Comparison of ENCODE assay signal across 8 mouse cellular contexts in genomic region chr2:125660537-125661130, GRCm38 (mm10). TPM values are rescaled to one million over a fixed set of nuclear protein-coding genes. Genes with fewer than 3 reads are reported as not detected.
DNase-seq lines count a peak whose midpoint lies in the region; ATAC-seq and TF ChIP-seq lines count a peak whose summit lies in the region.

No protein-coding gene starts in this region.

- peak; percentile 23 to 24 for DNase-seq in cerebellum, adult 18-20 months
- no peak for DNase-seq in cerebellum, postnatal 36 days
- peak; percentile 39 for DNase-seq in thymus, adult 2 months
- DNase-seq in thymus, adult 18-20 months: no peak
- DNase-seq in midbrain, postnatal 0 days (ENCODE audit: low spot score): no peak
- DNase-seq in spleen, postnatal 14 days (ENCODE audit: low spot score in 2 of 2): no peak
- no peak for DNase-seq in layer of hippocampus, postnatal 14 days (ENCODE audit: low spot score in 2 of 2)

- H3K9ac ChIP-seq in intestine, embryonic 15.5 days: peak overlapping the region; percentile 31
- H3K9ac ChIP-seq in midbrain, postnatal 0 days (replicated peaks; ENCODE audit: low read length, poor library complexity, severe bottlenecking): peak overlapping the region; percentile 42; the same call in 1 of the 2 replicates

- no peaks in the 10 kb centered on the region for H3K36me3 ChIP-seq in thymus, adult 2 months (ENCODE audit: control insufficient read depth, insufficient read depth, low read length)
- H3K36me3 ChIP-seq in intestine, embryonic 15.5 days: no peaks in the 10 kb centered on the region
- no peaks in the 10 kb centered on the region for H3K36me3 ChIP-seq in midbrain, postnatal 0 days (ENCODE audit: insufficient read depth, low read length)

- TF ChIP-seq POLR2A in thymus, adult 2 months (IDR thresholded peaks at IDR 0.05; ENCODE audit: control insufficient read depth, extremely low read depth, insufficient read depth, low read length, poor library complexity): no peak

- H3K9me3 ChIP-seq in intestine, embryonic 15.5 days: no peaks in the 10 kb centered on the region
- no peaks in the 10 kb centered on the region for H3K9me3 ChIP-seq in midbrain, postnatal 0 days (ENCODE audit: low read length)

- H3K4me3 ChIP-seq in thymus, adult 2 months (ENCODE audit: control insufficient read depth, insufficient read depth, low read length): 0 out of 2 replicates have a peak overlapping the region, but pooled peaks have one; percentile 3
- peak overlapping the region; percentile 20 for H3K4me3 ChIP-seq in intestine, embryonic 15.5 days (replicated peaks)
- peak overlapping the region; percentile 12; the same call in 1 of the 2 replicates for H3K4me3 ChIP-seq in midbrain, postnatal 0 days (ENCODE audit: low read depth, low read length)

- H3K27ac ChIP-seq in thymus, adult 2 months (ENCODE audit: control insufficient read depth, insufficient read depth, low read length): no peak overlapping the region
- no peak overlapping the region for H3K27ac ChIP-seq in intestine, embryonic 15.5 days
- H3K27ac ChIP-seq in midbrain, postnatal 0 days (ENCODE audit: low read depth, low read length): no peak overlapping the region

- peak; percentile 79 for ATAC-seq in intestine, embryonic 15.5 days
- ATAC-seq in midbrain, postnatal 0 days (ENCODE audit: low FRiP score): peak; percentile 53; the same call in 1 of the 2 replicates

- no peaks in the 10 kb centered on the region for H3K27me3 ChIP-seq in thymus, adult 2 months (ENCODE audit: control insufficient read depth, insufficient read depth, low read length)
- no peaks in the 10 kb centered on the region for H3K27me3 ChIP-seq in intestine, embryonic 15.5 days (replicated peaks)
- no peaks in the 10 kb centered on the region for H3K27me3 ChIP-seq in midbrain, postnatal 0 days (ENCODE audit: insufficient read depth, low read length)

- H3K4me1 ChIP-seq in thymus, adult 2 months (replicated peaks; ENCODE audit: control insufficient read depth, insufficient read depth, low read length): peaks cover 7% of the 10 kb centered on the region
- H3K4me1 ChIP-seq in intestine, embryonic 15.5 days (replicated peaks): peaks cover 4% of the 10 kb centered on the region; the same call in 1 of the 2 replicates
- H3K4me1 ChIP-seq in midbrain, postnatal 0 days (ENCODE audit: insufficient read depth, low read length): 0 out of 2 replicates have a peak, but pooled peaks cover 3% of the 10 kb centered on the region

- H3K4me2 ChIP-seq in intestine, embryonic 15.5 days (replicated peaks): peak overlapping the region; percentile 56
- H3K4me2 ChIP-seq in midbrain, postnatal 0 days (ENCODE audit: low read depth, low read length, poor library complexity, severe bottlenecking): peak overlapping the region; percentile 32

- 56% methylated on average over 20 of the region's 20 CpGs for WGBS in thymus, adult 2 months
- WGBS in intestine, embryonic 15.5 days: 29% methylated on average over 20 of the region's 20 CpGs
- 39% methylated on average over 20 of the region's 20 CpGs for WGBS in midbrain, postnatal 0 days

- no peak for TF ChIP-seq CTCF in thymus, adult 2 months (IDR thresholded peaks at IDR 0.05; ENCODE audit: borderline replicate concordance, control insufficient read depth, extremely low read depth, insufficient read depth, low read length, poor library complexity)
- TF ChIP-seq CTCF in midbrain, postnatal 0 days (IDR thresholded peaks at IDR 0.05): no peak

RNA-seq across cellular contexts. Expression of gene Eid1, which starts 12.3 kb away (rescaled TPM):
- 21.7 and 23.4 TPM in 2 replicates for polyA plus RNA-seq in thymus, adult 2 months (2012; rRNA removed)
- polyA plus RNA-seq in intestine, embryonic 15.5 days (2015; fragmentation: Nextera tagmentation; extraction: Ambion mirVana): 105 and 114 TPM in 2 replicates
- total RNA-seq in midbrain, postnatal 0 days (2014; rRNA removed): 428 and 544 TPM in 2 replicates
- polyA plus RNA-seq in midbrain, postnatal 0 days (2015; fragmentation: Nextera tagmentation; extraction: Ambion mirVana): 421 and 465 TPM in 2 replicates
- 100 to 1,000 TPM; 323 to 341 TPM for total RNA-seq in layer of hippocampus, postnatal 14 days (2021)

RNA-seq across cellular contexts. Expression of gene Cep152, which starts 35.7 kb away (rescaled TPM):
- polyA plus RNA-seq in thymus, adult 2 months (2012; rRNA removed): 4.7 and 4.8 TPM in 2 replicates
- polyA plus RNA-seq in intestine, embryonic 15.5 days (2015; fragmentation: Nextera tagmentation; extraction: Ambion mirVana): 4.7 TPM in 2 replicates
- total RNA-seq in midbrain, postnatal 0 days (2014; rRNA removed): 1.0 and 2.7 TPM in 2 replicates
- polyA plus RNA-seq in midbrain, postnatal 0 days (2015; fragmentation: Nextera tagmentation; extraction: Ambion mirVana): 1.0 and 1.1 TPM in 2 replicates
- 1 to 10 TPM; 2.9 to 3.0 TPM for total RNA-seq in layer of hippocampus, postnatal 14 days (2021)

Comparison
In these comparisons a context has a peak if more than half of its experiments do, and no peak if none do; other contexts are left out.
1. DNase-seq: peak in cerebellum, adult 18-20 months (2 of 2) and thymus, adult 2 months (single experiment); none in cerebellum, postnatal 36 days (0 of 2), thymus, adult 18-20 months (0 of 2), midbrain, postnatal 0 days (single experiment), spleen, postnatal 14 days (0 of 2) and layer of hippocampus, postnatal 14 days (0 of 2).
2. Peak in every context shown above with its lines, with median percentiles within 50 percentile points of each other: H3K4me3 ChIP-seq.